Mouse (Mus musculus) embryonic facial prominence, embryonic 13.5 days (tissue): ENCODE measurements at regions not wholly inside any gene's neighbourhood (a gene's known extent, or its start where the extent isn't known, plus 50 kb on each side); places are given as distances from the start of the nearest gene placed in this dataset.
A peak's percentile ranks its signal among the peaks of the same experiment; 100 is the strongest.
"Not testable (repeated sequence)": the region's sequence is repeated elsewhere in the genome, so short reads cannot be mapped to it uniquely, and the experiment has no call there.

Experiments
- ATAC-seq: fragments of 200-750 bp; cut with Nextera tagmentation; 2 replicates; pipeline ENCODE4 v1.8.0; 2017; ENCODE audit warnings: low read depth; ENCODE audit not compliant: insufficient number of reproducible peaks, insufficient read depth, low FRiP score, low TSS enrichment
- H3K27ac ChIP-seq: fragments of 300-500 bp; sonication (generic); 2 replicates; pipeline ENCODE4 v1.5.1; 2015; ENCODE audit warnings: moderate library complexity, mild to moderate bottlenecking, inconsistent platforms
- H3K27me3 ChIP-seq: fragments of 300-500 bp; sonication (generic); 2 replicates; pipeline ENCODE4 v1.6.1; 2015; ENCODE audit warnings: mild to moderate bottlenecking, inconsistent platforms
- H3K36me3 ChIP-seq: fragments of 300-500 bp; sonication (generic); 2 replicates; pipeline ENCODE4 v1.6.1; 2015; ENCODE audit warnings: mild to moderate bottlenecking, inconsistent platforms
- H3K4me1 ChIP-seq: fragments of 300-500 bp; sonication (generic); 2 replicates; pipeline ENCODE4 v1.6.1; 2015; ENCODE audit warnings: inconsistent platforms
- H3K4me2 ChIP-seq: fragments of 300-500 bp; sonication (generic); 2 replicates; pipeline ENCODE4 v1.6.1; 2015; ENCODE audit warnings: moderate library complexity, mild to moderate bottlenecking, inconsistent platforms
- H3K4me3 ChIP-seq: fragments of 300-500 bp; sonication (generic); 2 replicates; pipeline ENCODE4 v1.5.1; 2015; ENCODE audit warnings: mild to moderate bottlenecking, inconsistent platforms
- H3K9ac ChIP-seq: fragments of 300-500 bp; sonication (generic); 2 replicates; pipeline ENCODE4 v1.6.1; 2015; ENCODE audit warnings: mild to moderate bottlenecking, inconsistent platforms
- H3K9me3 ChIP-seq: fragments of 300-500 bp; sonication (generic); 2 replicates; pipeline ENCODE4 v1.6.1; 2016; ENCODE audit warnings: inconsistent platforms
- WGBS: fragments of 180-500 bp; shearing (Covaris S2); methylation state at CpG from one replicate; pipeline ENCODE4 v1.1.7; 2015; ENCODE audit warnings: mixed read lengths; 5-methylcytosine and 5-hydroxymethylcytosine counted together

DNA sequence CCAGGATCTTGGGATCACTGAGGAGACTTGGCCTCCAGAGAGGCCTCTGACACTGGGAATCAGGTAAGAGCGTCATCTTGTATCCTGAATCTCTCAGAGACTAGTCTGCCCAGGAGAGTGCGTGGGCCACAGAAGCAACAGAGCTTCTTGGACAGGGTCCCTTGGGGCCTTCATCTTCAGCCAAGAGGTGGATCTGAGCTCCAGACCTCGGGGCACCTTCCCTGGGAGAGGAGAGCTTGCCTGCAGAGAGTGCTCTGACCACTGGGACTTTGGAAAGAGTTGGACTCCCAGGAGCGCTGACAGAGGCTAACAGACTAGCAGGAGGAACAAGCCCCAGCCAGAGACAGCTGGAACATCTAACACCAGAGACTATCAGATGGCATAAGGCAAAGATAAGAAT is 73.9 kb upstream of the Gm15319 start:
- not testable (repeated sequence) for H3K27me3 ChIP-seq, H3K9ac ChIP-seq, H3K27ac ChIP-seq, ATAC-seq, H3K4me1 ChIP-seq, H3K9me3 ChIP-seq, H3K36me3 ChIP-seq, H3K4me3 ChIP-seq, H3K4me2 ChIP-seq
- WGBS = 61% methylated on average over 4 of the region's 4 CpGs

DNA sequence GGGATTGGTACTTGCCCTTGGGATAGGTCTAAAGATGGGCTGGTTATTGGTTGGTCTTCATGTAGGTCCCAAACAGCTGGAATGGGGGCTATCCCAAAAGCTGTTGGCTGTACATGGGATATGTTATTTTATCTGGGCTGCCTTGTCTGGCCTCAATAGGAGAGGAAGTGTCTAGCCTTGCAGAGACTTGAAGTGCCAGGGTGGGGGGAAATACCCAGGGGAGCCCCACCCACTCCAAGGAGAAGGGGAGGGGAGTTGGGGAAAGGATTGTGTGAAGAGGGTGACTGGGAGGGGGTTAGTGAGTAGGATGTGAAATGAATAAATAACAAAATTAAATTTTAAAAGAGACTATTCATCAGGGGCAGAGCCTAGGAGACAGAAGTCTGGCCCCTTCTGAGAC is 70.2 kb upstream of the Gm15319 start:
- H3K36me3 ChIP-seq, H3K4me2 ChIP-seq, H3K4me1 ChIP-seq, H3K4me3 ChIP-seq, H3K9ac ChIP-seq, H3K9me3 ChIP-seq, H3K27me3 ChIP-seq, ATAC-seq, H3K27ac ChIP-seq: not testable (repeated sequence)

DNA sequence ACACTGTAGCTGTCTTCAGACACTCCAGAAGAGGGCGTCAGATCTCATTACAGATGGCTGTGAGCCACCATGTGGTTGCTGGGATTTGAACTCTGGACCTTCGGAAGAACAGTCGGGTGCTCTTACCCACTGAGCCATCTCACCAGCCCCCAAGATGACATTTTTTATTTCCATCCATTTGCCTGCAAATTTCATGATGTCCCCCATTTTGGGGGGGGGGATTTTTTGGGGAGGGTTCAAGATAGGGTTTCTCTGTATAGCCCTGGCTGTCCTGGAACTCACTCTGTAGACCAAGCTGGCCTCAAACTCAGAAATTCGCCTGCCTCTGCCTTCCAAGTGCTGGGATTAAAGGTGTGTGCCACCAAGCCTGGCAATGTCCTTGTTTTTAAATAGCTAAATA is 66.5 kb upstream of the Gm15319 start:
- H3K27ac ChIP-seq, H3K27me3 ChIP-seq, H3K4me2 ChIP-seq, ATAC-seq, H3K9me3 ChIP-seq, H3K4me1 ChIP-seq, H3K4me3 ChIP-seq, H3K9ac ChIP-seq, H3K36me3 ChIP-seq: not testable (repeated sequence)
- WGBS = 73% methylated on average over 4 of the region's 4 CpGs

DNA sequence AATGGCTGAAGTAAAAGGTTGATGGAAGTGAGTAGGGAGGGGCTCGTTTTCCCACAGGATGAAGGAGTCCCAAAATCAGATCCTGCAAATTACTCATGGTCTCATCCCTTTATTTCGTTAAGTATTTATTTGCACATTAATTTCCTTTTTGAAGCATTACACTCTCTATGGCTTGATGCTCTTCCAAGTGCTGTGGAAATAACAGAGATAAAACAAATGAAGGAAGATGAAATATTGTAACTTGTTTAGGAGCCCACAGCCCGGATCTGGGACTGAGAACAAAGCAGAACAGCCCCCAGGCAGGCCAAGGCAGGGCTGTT is 61.9 kb upstream of the Gm15319 start:
- H3K27ac ChIP-seq, H3K9ac ChIP-seq: not testable (repeated sequence)
- WGBS = 34% methylated on average over 3 of the region's 3 CpGs

DNA sequence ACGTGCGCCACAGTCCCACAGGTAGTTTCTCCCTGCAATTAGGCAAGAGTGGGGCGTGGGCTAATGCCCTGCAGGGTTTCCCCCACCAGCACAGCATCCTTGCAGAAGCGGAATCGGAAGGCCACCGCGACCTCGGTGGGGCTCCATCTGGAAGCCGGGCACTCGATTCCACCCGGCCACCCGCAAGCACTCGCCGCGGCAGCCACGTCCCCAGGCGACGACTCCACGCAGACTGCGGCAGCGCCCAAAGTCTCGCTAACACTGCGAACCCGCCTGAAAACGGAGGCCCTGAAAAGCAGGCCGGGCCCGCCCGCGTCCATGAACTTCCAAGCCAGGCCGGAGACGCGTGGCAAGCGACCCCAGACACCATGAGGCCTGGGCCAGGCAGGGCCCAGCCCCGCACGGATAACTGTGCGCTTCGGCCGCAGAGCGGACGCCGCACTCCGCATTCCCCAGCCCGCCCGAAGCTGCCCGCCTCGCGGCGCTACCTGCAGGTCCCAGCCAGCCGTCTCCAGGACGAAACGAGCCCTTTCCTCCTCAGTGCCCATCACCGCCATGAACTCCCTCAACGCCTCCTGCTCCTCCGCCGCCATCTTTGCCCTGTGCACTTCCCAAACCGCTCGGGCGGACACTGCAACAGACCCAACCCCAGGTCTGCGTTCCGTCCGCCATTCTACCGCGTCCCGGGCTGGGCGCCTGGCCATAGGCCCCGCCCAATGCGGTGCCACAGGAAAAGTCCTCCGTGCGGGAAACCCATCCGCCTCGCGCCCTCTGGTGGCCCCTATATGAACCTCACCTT is 61.3 kb upstream of the Gm15319 start:
- Histone ChIP-seq H3K4me2 (peak overlapping the region; percentile 36), H3K4me3 (peak overlapping the region; percentile 49), H3K9ac (peak overlapping the region; percentile 76)
- peak; percentile 92 for ATAC-seq
- H3K36me3 ChIP-seq, H3K27me3 ChIP-seq, H3K9me3 ChIP-seq, H3K27ac ChIP-seq, H3K4me1 ChIP-seq: not testable (repeated sequence)
- WGBS = 5% methylated on average over 70 of the region's 72 CpGs

More for the DNA sequence above, 61.9 kb upstream of the Gm15319 start:
- H3K36me3 ChIP-seq, H3K9me3 ChIP-seq, H3K4me1 ChIP-seq, H3K27me3 ChIP-seq, ATAC-seq, H3K4me2 ChIP-seq: not testable (repeated sequence)
- peak overlapping the region; percentile 49 for H3K4me3 ChIP-seq

DNA sequence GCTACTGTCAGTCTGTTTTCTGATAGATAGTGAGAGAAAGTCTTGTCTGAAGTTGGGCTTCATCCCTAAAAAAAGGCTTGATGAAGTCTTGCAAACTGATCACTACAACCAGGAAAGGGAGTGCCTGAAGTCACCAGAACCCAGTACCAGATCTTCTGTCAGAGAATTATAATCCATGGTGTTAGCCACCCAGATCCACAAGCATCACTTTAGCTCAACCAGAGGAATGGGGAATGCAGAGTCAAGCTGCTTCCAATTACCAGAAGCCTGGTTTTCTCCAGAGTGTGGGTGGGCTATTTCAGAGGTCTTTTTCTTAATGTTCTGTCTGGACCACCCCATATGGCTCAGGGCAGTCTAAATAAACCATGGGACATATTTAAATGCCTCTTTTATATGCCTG is 57.8 kb upstream of the Gm15319 start:
- not testable (repeated sequence) for H3K9me3 ChIP-seq, H3K27me3 ChIP-seq, H3K9ac ChIP-seq, ATAC-seq, H3K36me3 ChIP-seq, H3K4me3 ChIP-seq, H3K4me1 ChIP-seq, H3K4me2 ChIP-seq, H3K27ac ChIP-seq
